Mouse (Mus musculus): Measurements from ENCODE around the gene Dnajc7.
A peak's percentile ranks its signal among the peaks of the same experiment; 100 is the strongest.

DNA sequence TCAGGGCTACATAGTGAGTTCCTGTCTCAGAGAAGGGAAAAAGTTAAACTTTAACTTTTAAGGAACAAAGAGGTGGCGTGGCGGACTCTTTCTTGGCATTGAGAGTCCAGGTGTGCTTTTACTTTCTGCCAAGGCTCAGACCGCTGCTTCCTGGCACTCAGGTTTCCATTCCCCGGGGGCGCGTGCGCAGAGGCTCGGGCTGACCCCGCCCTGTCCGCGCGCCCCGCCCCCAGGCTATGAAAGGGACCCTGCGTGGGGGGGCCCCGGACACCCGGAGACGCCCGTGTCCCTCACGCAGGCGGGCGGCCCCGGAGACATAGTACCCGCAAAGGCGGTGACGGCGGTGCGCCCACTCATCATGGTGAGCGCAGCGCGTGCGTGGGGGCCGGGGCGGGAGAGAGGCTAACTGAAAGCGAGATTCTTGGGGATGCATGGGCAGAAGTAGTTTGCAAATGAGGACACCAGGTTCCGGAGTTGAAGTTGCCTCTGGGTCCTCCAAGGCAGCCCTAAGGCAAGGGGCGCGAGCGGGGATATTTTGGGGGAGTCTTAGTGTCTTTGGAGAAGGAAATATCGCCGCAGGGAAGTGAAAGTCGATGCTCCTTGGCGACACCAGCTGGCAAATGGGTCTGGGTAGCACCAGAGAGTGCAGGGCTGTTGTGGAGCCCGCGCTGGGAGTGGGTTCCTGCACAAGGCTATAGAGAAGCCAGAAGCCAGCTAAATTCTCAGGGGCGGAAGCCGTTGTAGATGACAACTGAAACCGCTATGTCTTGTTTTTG lies 45.1 kb downstream of the Dnajc7 start, which contains the start of gene Cnp:
- TF ChIP-seq CTCF (IDR thresholded peaks at IDR 0.05; ENCODE audit: borderline replicate concordance, insufficient read depth, low read length) (no peak), POLR2A (IDR thresholded peaks at IDR 0.05; ENCODE audit: low read depth, low read length) (peak; percentile 61)

All from embryonic fibroblast, embryonic 13.5 days (primary cell).